Mouse (Mus musculus) embryonic facial prominence, embryonic 14.5 days (tissue): ENCODE results near the gene Tpgs1. TPM values are rescaled to one million over a fixed set of nuclear protein-coding genes. Genes with fewer than 3 reads are reported as not detected.

Experiments
- ATAC-seq: fragments of 200-750 bp; cut with Nextera tagmentation; 2 replicates; pipeline ENCODE4 v1.8.0; 2017; ENCODE audit warnings: low read depth, moderate number of reproducible peaks, moderate TSS enrichment
- DNase-seq: peaks from one replicate; pipeline ENCODE4 v3.0.0-alpha.2; 2015; ENCODE audit warnings: low spot score
- H3K27ac ChIP-seq: fragments of 300-500 bp; sonication (generic); replicated peaks from 2 replicates; pipeline ENCODE4 v1.5.1; 2014; ENCODE audit warnings: low read depth, mild to moderate bottlenecking, low read length, moderate library complexity
- H3K27me3 ChIP-seq: fragments of 300-500 bp; sonication (generic); replicated peaks from 2 replicates; pipeline ENCODE4 v1.6.1; 2014; ENCODE audit warnings: low read length; ENCODE audit not compliant: control insufficient read depth, insufficient read depth
- H3K36me3 ChIP-seq: fragments of 300-500 bp; sonication (generic); 2 replicates; pipeline ENCODE4 v1.6.1; 2014; ENCODE audit warnings: low read length, mixed read lengths; ENCODE audit not compliant: control insufficient read depth, insufficient read depth
- H3K4me1 ChIP-seq: fragments of 300-500 bp; sonication (generic); 2 replicates; pipeline ENCODE4 v1.6.1; 2014; ENCODE audit warnings: antibody characterized with exemption, low read length; ENCODE audit not compliant: control insufficient read depth, insufficient read depth
- H3K4me2 ChIP-seq: fragments of 300-500 bp; sonication (generic); 2 replicates; pipeline ENCODE4 v1.6.1; 2014; ENCODE audit warnings: low read depth, mild to moderate bottlenecking, low read length, moderate library complexity, mixed read lengths
- H3K4me3 ChIP-seq: fragments of 300-500 bp; sonication (generic); 2 replicates; pipeline ENCODE4 v1.5.1; 2014; ENCODE audit warnings: low read depth, mild to moderate bottlenecking, low read length
- H3K9ac ChIP-seq: fragments of 300-500 bp; sonication (generic); 2 replicates; pipeline ENCODE4 v1.6.1; 2014; ENCODE audit warnings: low read depth, mild to moderate bottlenecking, low read length, moderate library complexity, mixed read lengths
- H3K9me3 ChIP-seq: fragments of 300-500 bp; sonication (generic); 2 replicates; pipeline ENCODE4 v1.6.1; 2016; ENCODE audit warnings: low read length; ENCODE audit not compliant: control insufficient read depth
- WGBS: fragments of 180-500 bp; shearing (Covaris S2); extraction: QIAGEN DNeasy Blood & Tissue Kit; methylation state at CpG from one replicate; pipeline ENCODE4 v1.1.7; 2014; 5-methylcytosine and 5-hydroxymethylcytosine counted together
- polyA plus RNA-seq: library from polyadenylated mRNA; unstranded; fragments of >200 nt; fragmentation: Nextera tagmentation; extraction: Ambion mirVana; gene quantifications from 2 replicates; pipeline ENCODE4 v1.2.1, GENCODE M21; 2014

The Tpgs1 gene
- polyA plus RNA-seq, 1 experiment from 2014 or later, result 58.7 TPM

- DNase-seq (no peak), ATAC-seq (no peak)
- 72% methylated on average over 3 of the region's 3 CpGs for WGBS
Measured at GRCm38 (mm10) chr10:79672088-79672455, 2.9 kb downstream of the Tpgs1 start.

GRCm38 (mm10) chr10:79673054-79673453 lies 3.9 kb downstream of the Tpgs1 start:
- no peak for ATAC-seq
- 0 out of 2 replicates have a peak, but pooled peaks cover 4% of the 10 kb centered on the region for H3K4me1 ChIP-seq
- H3K9me3 ChIP-seq, result no peaks in the 10 kb centered on the region
- no peak overlapping the region for H3K27ac ChIP-seq
- no peak overlapping the region for H3K4me3 ChIP-seq
- no peak overlapping the region for H3K9ac ChIP-seq
- 86% methylated on average over 3 of the region's 3 CpGs for WGBS
- H3K36me3 ChIP-seq, result peaks cover 13% of the 10 kb centered on the region; the same call in 1 of the 2 replicates
- H3K4me2 ChIP-seq, result no peak overlapping the region
- no peak for DNase-seq
- no peaks in the 10 kb centered on the region for H3K27me3 ChIP-seq

More at GRCm38 (mm10) chr10:79672088-79672455, 2.9 kb downstream of the Tpgs1 start:
- Histone ChIP-seq H3K9ac (no peak overlapping the region), H3K4me2 (no peak overlapping the region), H3K36me3 (peaks cover 13% of the 10 kb centered on the region; the same call in 1 of the 2 replicates), H3K27me3 (no peaks in the 10 kb centered on the region), H3K27ac (no peak overlapping the region), H3K4me3 (no peak overlapping the region), H3K9me3 (no peaks in the 10 kb centered on the region), H3K4me1 (0 out of 2 replicates have a peak, but pooled peaks cover 4% of the 10 kb centered on the region)

- DNase-seq (no peak), ATAC-seq (no peak)
- Histone ChIP-seq H3K36me3 (peaks cover 13% of the 10 kb centered on the region; the same call in 1 of the 2 replicates), H3K4me1 (0 out of 2 replicates have a peak, but pooled peaks cover under 1% of the 10 kb centered on the region), H3K9me3 (no peaks in the 10 kb centered on the region), H3K27me3 (no peaks in the 10 kb centered on the region), H3K4me2 (no peak overlapping the region), H3K27ac (no peak overlapping the region), H3K9ac (no peak overlapping the region), H3K4me3 (no peak overlapping the region)
- 57% methylated on average over 27 of the region's 44 CpGs for WGBS
Measured at GRCm38 (mm10) chr10:79675346-79676035, 6.3 kb downstream of the Tpgs1 start.

- peak; percentile 0; the same call in 1 of the 2 replicates for ATAC-seq
Measured at GRCm38 (mm10) chr10:79680606-79681495, 11.7 kb downstream of the Tpgs1 start.

GRCm38 (mm10) chr10:79681591-79682245 lies 12.5 kb downstream of the Tpgs1 start, which contains the start of gene Cdc34:
Gene Cdc34 (plus strand): TSS chr10:79682195.
- peaks cover 14% of the 10 kb centered on the region for H3K4me1 ChIP-seq
- WGBS, result 1% methylated on average over 36 of the region's 84 CpGs
- H3K9me3 ChIP-seq, result no peaks in the 10 kb centered on the region
- peak within 1 kb of the TSS; percentile 87 for H3K4me2 ChIP-seq
- peak; percentile 96 for ATAC-seq
- H3K27ac ChIP-seq, result peak within 1 kb of the TSS; percentile 83
- H3K9ac ChIP-seq, result peak within 1 kb of the TSS; percentile 84
- no peaks in the 10 kb centered on the region for H3K27me3 ChIP-seq
- peaks cover 29% of the 10 kb centered on the region for H3K36me3 ChIP-seq
- peak; percentile 99 for DNase-seq
- peak within 1 kb of the TSS; percentile 81 for H3K4me3 ChIP-seq

More at GRCm38 (mm10) chr10:79680606-79681495, 11.7 kb downstream of the Tpgs1 start:
- peaks cover 14% of the 10 kb centered on the region for H3K4me1 ChIP-seq
- H3K27ac ChIP-seq, result peak overlapping the region; percentile 83
- H3K36me3 ChIP-seq, result peaks cover 28% of the 10 kb centered on the region
- no peaks in the 10 kb centered on the region for H3K9me3 ChIP-seq
- peak overlapping the region; percentile 84 for H3K9ac ChIP-seq
- H3K27me3 ChIP-seq, result no peaks in the 10 kb centered on the region
- H3K4me2 ChIP-seq, result peak overlapping the region; percentile 87
- H3K4me3 ChIP-seq, result peak overlapping the region; percentile 81
- DNase-seq, result no peak
- WGBS, result 37% methylated on average over 11 of the region's 11 CpGs

- peaks cover 14% of the 10 kb centered on the region for H3K4me1 ChIP-seq
- H3K27me3 ChIP-seq, result no peaks in the 10 kb centered on the region
- WGBS, result 0% methylated on average over 7 of the region's 10 CpGs
- H3K4me3 ChIP-seq, result peak overlapping the region; percentile 81
- H3K4me2 ChIP-seq, result peak overlapping the region; percentile 87
- peak overlapping the region; percentile 84 for H3K9ac ChIP-seq
- ATAC-seq, result no peak
- H3K9me3 ChIP-seq, result no peaks in the 10 kb centered on the region
- H3K27ac ChIP-seq, result peak overlapping the region; percentile 79
- no peak for DNase-seq
- peaks cover 37% of the 10 kb centered on the region for H3K36me3 ChIP-seq
Measured at GRCm38 (mm10) chr10:79682551-79682915, 13.4 kb downstream of the Tpgs1 start.

GRCm38 (mm10) chr10:79682916-79683582 lies 13.9 kb downstream of the Tpgs1 start:
- peak overlapping the region; percentile 84 for H3K9ac ChIP-seq
- peak overlapping the region; percentile 87 for H3K4me2 ChIP-seq
- ATAC-seq, result no peak
- no peaks in the 10 kb centered on the region for H3K27me3 ChIP-seq
- DNase-seq, result peak; percentile 63
- peaks cover 14% of the 10 kb centered on the region for H3K4me1 ChIP-seq
- H3K4me3 ChIP-seq, result peak overlapping the region; percentile 81
- peak overlapping the region; percentile 79; the same call in 1 of the 2 replicates for H3K27ac ChIP-seq
- no peaks in the 10 kb centered on the region for H3K9me3 ChIP-seq
- WGBS, result 7% methylated on average over 8 of the region's 10 CpGs
- H3K36me3 ChIP-seq, result peaks cover 42% of the 10 kb centered on the region
